Mouse (Mus musculus): ENCODE results near the gene Stat5a. TPM values are rescaled to one million over a fixed set of nuclear protein-coding genes. Genes with fewer than 3 reads are reported as not detected.

The Stat5a gene
- polyA plus RNA-seq, 1 experiment from 2014 or later: 13.0 TPM

- DNase-seq (ENCODE audit: low spot score): no peak
- Histone ChIP-seq H3K9me3 (ENCODE audit: control insufficient read depth, low read length) (no peaks in the 10 kb centered on the region), H3K4me3 (ENCODE audit: low read depth, low read length) (no peak overlapping the region), H3K4me2 (replicated peaks; ENCODE audit: low read depth) (no peak overlapping the region), H3K9ac (ENCODE audit: low read length) (no peak overlapping the region), H3K27me3 (ENCODE audit: control insufficient read depth, insufficient read depth, low read length) (no peaks in the 10 kb centered on the region), H3K4me1 (replicated peaks; ENCODE audit: control insufficient read depth, insufficient read depth) (peaks cover 5% of the 10 kb centered on the region; the same call in 1 of the 2 replicates), H3K27ac (replicated peaks) (no peak overlapping the region), H3K36me3 (ENCODE audit: control insufficient read depth, insufficient read depth, low read length) (peaks cover 29% of the 10 kb centered on the region)
- 87% methylated on average over 9 of the region's 9 CpGs for WGBS
- no peak for TF ChIP-seq CTCF (IDR thresholded peaks at IDR 0.05; ENCODE audit: low read depth)
- TF ChIP-seq EP300 (optimal IDR thresholded peaks at IDR 0.05): no peak
- no peak for ATAC-seq (ENCODE audit: low FRiP score, low TSS enrichment)
Observed at GRCm38 (mm10) chr11:100908567-100908966, 49.4 kb downstream of the Stat5a start.

GRCm38 (mm10) chr11:100912401-100913155 is 53.4 kb downstream of the Stat5a start:
- Histone ChIP-seq H3K9me3 (ENCODE audit: control insufficient read depth, low read length) (no peaks in the 10 kb centered on the region), H3K27me3 (ENCODE audit: control insufficient read depth, insufficient read depth, low read length) (no peaks in the 10 kb centered on the region), H3K4me1 (replicated peaks; ENCODE audit: control insufficient read depth, insufficient read depth) (peaks cover 5% of the 10 kb centered on the region; the same call in 1 of the 2 replicates), H3K9ac (ENCODE audit: low read length) (no peak overlapping the region), H3K36me3 (ENCODE audit: control insufficient read depth, insufficient read depth, low read length) (peaks cover 15% of the 10 kb centered on the region), H3K27ac (replicated peaks) (peak overlapping the region; percentile 86), H3K4me3 (ENCODE audit: low read depth, low read length) (no peak overlapping the region), H3K4me2 (replicated peaks; ENCODE audit: low read depth) (no peak overlapping the region; the same call in 1 of the 2 replicates)
- ATAC-seq (ENCODE audit: low FRiP score, low TSS enrichment): peak; percentile 93
- peak; percentile 36 for TF ChIP-seq EP300 (optimal IDR thresholded peaks at IDR 0.05)
- TF ChIP-seq CTCF (IDR thresholded peaks at IDR 0.05; ENCODE audit: low read depth): 0 out of 2 replicates have a peak, but pooled peaks have one; percentile 14
- WGBS: 36% methylated on average over 17 of the region's 17 CpGs
- DNase-seq (ENCODE audit: low spot score): peak; percentile 58

DNA sequence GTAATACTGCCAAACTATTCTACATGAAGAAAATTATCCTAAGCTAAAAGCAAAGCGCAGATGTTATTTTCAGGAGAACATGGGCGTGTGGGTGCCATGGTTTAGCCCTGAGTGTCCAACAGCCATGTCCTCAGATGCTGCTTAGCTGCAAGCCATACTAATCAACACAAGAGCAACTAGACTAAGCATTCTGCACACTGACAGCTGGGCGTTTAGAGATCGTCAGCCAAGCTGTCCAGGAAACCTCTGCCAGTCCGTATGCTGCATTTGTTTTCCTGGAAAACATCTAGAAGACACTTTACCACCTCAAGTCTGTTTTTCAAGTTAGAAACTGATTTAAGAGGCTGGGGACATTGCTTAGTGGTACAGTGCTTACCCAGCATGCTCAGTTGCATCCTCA is 55.3 kb downstream of the Stat5a start:
- Histone ChIP-seq H3K27me3 (ENCODE audit: control insufficient read depth, insufficient read depth, low read length) (no peaks in the 10 kb centered on the region), H3K9me3 (ENCODE audit: control insufficient read depth, low read length) (no peaks in the 10 kb centered on the region), H3K27ac (replicated peaks) (no peak overlapping the region), H3K4me1 (replicated peaks; ENCODE audit: control insufficient read depth, insufficient read depth) (peaks cover 5% of the 10 kb centered on the region; the same call in 1 of the 2 replicates), H3K9ac (ENCODE audit: low read length) (no peak overlapping the region), H3K4me2 (replicated peaks; ENCODE audit: low read depth) (no peak overlapping the region), H3K36me3 (ENCODE audit: control insufficient read depth, insufficient read depth, low read length) (peaks cover 5% of the 10 kb centered on the region; the same call in 1 of the 2 replicates), H3K4me3 (ENCODE audit: low read depth, low read length) (no peak overlapping the region)
- 76% methylated on average over 5 of the region's 5 CpGs for WGBS
- ATAC-seq (ENCODE audit: low FRiP score, low TSS enrichment) (no peak), DNase-seq (ENCODE audit: low spot score) (no peak)
- no peak for TF ChIP-seq EP300 (optimal IDR thresholded peaks at IDR 0.05)
- TF ChIP-seq CTCF (IDR thresholded peaks at IDR 0.05; ENCODE audit: low read depth): no peak

- Histone ChIP-seq H3K27me3 (ENCODE audit: control insufficient read depth, insufficient read depth, low read length) (no peaks in the 10 kb centered on the region), H3K4me1 (replicated peaks; ENCODE audit: control insufficient read depth, insufficient read depth) (peaks cover 5% of the 10 kb centered on the region; the same call in 1 of the 2 replicates), H3K27ac (replicated peaks) (no peak overlapping the region), H3K4me3 (ENCODE audit: low read depth, low read length) (no peak overlapping the region), H3K9ac (ENCODE audit: low read length) (no peak overlapping the region), H3K9me3 (ENCODE audit: control insufficient read depth, low read length) (no peaks in the 10 kb centered on the region), H3K4me2 (replicated peaks; ENCODE audit: low read depth) (no peak overlapping the region), H3K36me3 (ENCODE audit: control insufficient read depth, insufficient read depth, low read length) (peaks cover 5% of the 10 kb centered on the region; the same call in 1 of the 2 replicates)
- DNase-seq (ENCODE audit: low spot score) (no peak), ATAC-seq (ENCODE audit: low FRiP score, low TSS enrichment) (no peak)
- WGBS: 90% methylated on average over 3 of the region's 3 CpGs
- TF ChIP-seq CTCF (IDR thresholded peaks at IDR 0.05; ENCODE audit: low read depth): no peak
Observed at GRCm38 (mm10) chr11:100915063-100915462, 55.9 kb downstream of the Stat5a start.

- TF ChIP-seq EP300 (optimal IDR thresholded peaks at IDR 0.05) (no peak), CTCF (IDR thresholded peaks at IDR 0.05; ENCODE audit: low read depth) (no peak)
- ATAC-seq (ENCODE audit: low FRiP score, low TSS enrichment): no peak
- Histone ChIP-seq H3K9me3 (ENCODE audit: control insufficient read depth, low read length) (no peaks in the 10 kb centered on the region), H3K9ac (ENCODE audit: low read length) (no peak overlapping the region), H3K4me3 (ENCODE audit: low read depth, low read length) (no peak overlapping the region), H3K4me1 (replicated peaks; ENCODE audit: control insufficient read depth, insufficient read depth) (peaks cover 5% of the 10 kb centered on the region; the same call in 1 of the 2 replicates), H3K36me3 (ENCODE audit: control insufficient read depth, insufficient read depth, low read length) (peaks cover 3% of the 10 kb centered on the region; the same call in 1 of the 2 replicates), H3K27me3 (ENCODE audit: control insufficient read depth, insufficient read depth, low read length) (no peaks in the 10 kb centered on the region), H3K27ac (replicated peaks) (no peak overlapping the region), H3K4me2 (replicated peaks; ENCODE audit: low read depth) (no peak overlapping the region)
- 95% methylated on average over 4 of the region's 4 CpGs for WGBS
- DNase-seq (ENCODE audit: low spot score): no peak
Observed at GRCm38 (mm10) chr11:100916432-100916971, 57.4 kb downstream of the Stat5a start.

GRCm38 (mm10) chr11:100918007-100918406 is 58.9 kb downstream of the Stat5a start:
- Histone ChIP-seq H3K9me3 (ENCODE audit: control insufficient read depth, low read length) (no peaks in the 10 kb centered on the region), H3K4me3 (ENCODE audit: low read depth, low read length) (no peak overlapping the region), H3K4me2 (replicated peaks; ENCODE audit: low read depth) (no peak overlapping the region), H3K4me1 (replicated peaks; ENCODE audit: control insufficient read depth, insufficient read depth) (peaks cover under 1% of the 10 kb centered on the region; the same call in 1 of the 2 replicates), H3K9ac (ENCODE audit: low read length) (no peak overlapping the region), H3K27ac (replicated peaks) (no peak overlapping the region), H3K27me3 (ENCODE audit: control insufficient read depth, insufficient read depth, low read length) (no peaks in the 10 kb centered on the region), H3K36me3 (ENCODE audit: control insufficient read depth, insufficient read depth, low read length) (peaks cover 3% of the 10 kb centered on the region; the same call in 1 of the 2 replicates)
- TF ChIP-seq CTCF (IDR thresholded peaks at IDR 0.05; ENCODE audit: low read depth) (no peak), EP300 (optimal IDR thresholded peaks at IDR 0.05) (no peak)
- no peak for DNase-seq (ENCODE audit: low spot score)
- 84% methylated on average over 5 of the region's 5 CpGs for WGBS
- ATAC-seq (ENCODE audit: low FRiP score, low TSS enrichment): no peak
